Mouse (Mus musculus) heart, postnatal 0 days (tissue): ENCODE measurements around the gene Col4a5.

Experiments used
- CTCF ChIP-seq: IDR thresholded peaks from 2 replicates; pipeline ENCODE4 v1.5.1; 2016; ENCODE audit warnings: antibody characterized with exemption, control low read depth, low read depth
- EP300 ChIP-seq: IDR thresholded peaks from 2 replicates; pipeline ENCODE4 v1.6.1; 2016; ENCODE audit warnings: antibody characterized with exemption, low read depth

DNA sequence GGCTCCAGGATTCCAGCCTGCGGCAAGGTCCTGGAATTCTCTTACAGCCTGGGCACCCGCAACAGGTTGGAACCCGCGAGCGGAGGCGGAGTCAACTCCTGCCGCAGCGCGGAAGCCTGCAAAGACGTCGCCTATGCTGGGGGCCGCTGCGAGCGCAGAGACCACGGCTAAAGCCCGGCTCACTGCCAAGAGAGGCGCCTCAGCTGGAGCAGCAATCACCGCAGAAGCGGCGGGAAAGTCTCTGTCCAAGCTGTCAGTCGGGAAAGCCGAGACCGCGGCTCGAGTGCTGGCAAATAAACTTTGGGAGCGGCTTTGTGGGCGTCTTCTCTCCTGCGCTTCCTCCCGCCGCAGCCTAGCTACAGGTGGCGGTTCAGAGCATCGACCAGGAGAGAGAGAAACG is 246.5 kb downstream of the Col4a5 start:
- no peak for TF ChIP-seq CTCF
- no peak for TF ChIP-seq EP300
